In genomic region chr19:40586908-40587307, GRCm38 (mm10) we compare ENCODE assay signal across 9 mouse cellular contexts. TPM values are rescaled to one million over a fixed set of nuclear protein-coding genes. Genes with fewer than 3 reads are reported as not detected.
A peak's percentile ranks its signal among the peaks of the same experiment; 100 is the strongest.
DNase-seq lines count a peak whose midpoint lies in the region; ATAC-seq and TF ChIP-seq lines count a peak whose summit lies in the region.
"Had no signal": no experiment of that assay in that cellular context is flagged by ENCODE, and none has a peak within 500 bp of the region (broad histone marks: within the 10 kb centered on the region; RNA-seq: fewer than 3 reads in every experiment).

No protein-coding gene starts in this region.

- no peak for DNase-seq in kidney, adult 2 months
- no peak for DNase-seq in forebrain, embryonic 14.5 days (ENCODE audit: low spot score)
- DNase-seq in liver, result peak; percentile 34
- DNase-seq in cerebellum, postnatal 36 days, result no peak
- DNase-seq in left cerebral cortex, adult 9 months (ENCODE audit: low spot score in 2 of 2), result no peak
- no peak for DNase-seq in cerebellum, adult 2 months
- DNase-seq: lung, postnatal 10 days had no signal

- H3K9me3 ChIP-seq in kidney, embryonic 16.5 days (ENCODE audit: low read length), result no peaks in the 10 kb centered on the region
- no peaks in the 10 kb centered on the region for H3K9me3 ChIP-seq in forebrain, embryonic 14.5 days (replicated peaks; ENCODE audit: control insufficient read depth, low read length)
- no peaks in the 10 kb centered on the region for H3K9me3 ChIP-seq in neural tube, embryonic 15.5 days (replicated peaks)

- WGBS in kidney, embryonic 16.5 days, result 63% methylated on average over 7 of the region's 7 CpGs
- WGBS in kidney, adult 2 months, result 78% methylated on average over 7 of the region's 7 CpGs
- 65% methylated on average over 7 of the region's 7 CpGs for WGBS in forebrain, embryonic 14.5 days
- WGBS in neural tube, embryonic 15.5 days, result 53% methylated on average over 7 of the region's 7 CpGs
- 74% methylated on average over 7 of the region's 7 CpGs for WGBS in cerebellum, adult 2 months

- H3K4me1 ChIP-seq in kidney, embryonic 16.5 days (ENCODE audit: insufficient read depth, low read length), result peaks cover 9% of the 10 kb centered on the region; the same call in 1 of the 2 replicates
- H3K4me1 ChIP-seq in kidney, adult 2 months (ENCODE audit: control insufficient read depth, insufficient read depth, low read length), result no peaks in the 10 kb centered on the region
- peaks cover 11% of the 10 kb centered on the region for H3K4me1 ChIP-seq in forebrain, embryonic 14.5 days (ENCODE audit: control insufficient read depth, insufficient read depth, low read length)
- H3K4me1 ChIP-seq in neural tube, embryonic 15.5 days, result peaks cover 25% of the 10 kb centered on the region
- H3K4me1 ChIP-seq in cerebellum, adult 2 months (ENCODE audit: control insufficient read depth, insufficient read depth, low read length), result no peaks in the 10 kb centered on the region

- no peak for ATAC-seq in kidney, embryonic 16.5 days (ENCODE audit: low FRiP score, low TSS enrichment)
- no peak for ATAC-seq in forebrain, embryonic 14.5 days
- ATAC-seq in neural tube, embryonic 15.5 days (ENCODE audit: low FRiP score), result no peak

- H3K27ac ChIP-seq in kidney, embryonic 16.5 days (ENCODE audit: low read length), result no peak overlapping the region
- no peak overlapping the region for H3K27ac ChIP-seq in kidney, adult 2 months (ENCODE audit: insufficient read depth, low read depth, low read length)
- H3K27ac ChIP-seq in forebrain, embryonic 14.5 days (ENCODE audit: low read depth, low read length), result no peak overlapping the region
- no peak overlapping the region for H3K27ac ChIP-seq in neural tube, embryonic 15.5 days (replicated peaks)
- no peak overlapping the region for H3K27ac ChIP-seq in cerebellum, adult 2 months (ENCODE audit: insufficient read depth, low read length)

- H3K9ac ChIP-seq in kidney, embryonic 16.5 days (replicated peaks; ENCODE audit: low read length), result no peak overlapping the region
- peak overlapping the region; percentile 82 for H3K9ac ChIP-seq in forebrain, embryonic 14.5 days (ENCODE audit: low read length)
- H3K9ac ChIP-seq in neural tube, embryonic 15.5 days (replicated peaks), result peak overlapping the region; percentile 81; the same call in 1 of the 2 replicates

- peak overlapping the region; percentile 76 for H3K4me2 ChIP-seq in kidney, embryonic 16.5 days (replicated peaks; ENCODE audit: low read depth, low read length)
- peak overlapping the region; percentile 83 for H3K4me2 ChIP-seq in forebrain, embryonic 14.5 days (ENCODE audit: low read length)
- peak overlapping the region; percentile 80 for H3K4me2 ChIP-seq in neural tube, embryonic 15.5 days

- no peak for TF ChIP-seq POLR2A in kidney, adult 2 months (IDR thresholded peaks at IDR 0.05; ENCODE audit: low read depth, low read length)
- TF ChIP-seq POLR2A in cerebellum, adult 2 months (IDR thresholded peaks at IDR 0.05; ENCODE audit: borderline replicate concordance, insufficient read depth, low read length), result no peak

- 0 out of 2 replicates have a peak, but pooled peaks cover 5% of the 10 kb centered on the region for H3K36me3 ChIP-seq in kidney, embryonic 16.5 days (ENCODE audit: insufficient read depth, low read length)
- no peaks in the 10 kb centered on the region for H3K36me3 ChIP-seq in kidney, adult 2 months (ENCODE audit: control insufficient read depth, insufficient read depth, low read length)
- H3K36me3 ChIP-seq in forebrain, embryonic 14.5 days (ENCODE audit: control insufficient read depth, insufficient read depth, low read length), result peaks cover 28% of the 10 kb centered on the region
- H3K36me3 ChIP-seq in neural tube, embryonic 15.5 days, result peaks cover 21% of the 10 kb centered on the region

- H3K27me3 ChIP-seq in kidney, embryonic 16.5 days (ENCODE audit: insufficient read depth, low read length), result no peaks in the 10 kb centered on the region
- no peaks in the 10 kb centered on the region for H3K27me3 ChIP-seq in kidney, adult 2 months (replicated peaks; ENCODE audit: control insufficient read depth, insufficient read depth, low read length)
- H3K27me3 ChIP-seq in forebrain, embryonic 14.5 days (replicated peaks; ENCODE audit: control insufficient read depth, insufficient read depth, low read length), result no peaks in the 10 kb centered on the region
- no peaks in the 10 kb centered on the region for H3K27me3 ChIP-seq in neural tube, embryonic 15.5 days (replicated peaks)
- H3K27me3 ChIP-seq in cerebellum, adult 2 months (ENCODE audit: control insufficient read depth, insufficient read depth, low read length), result no peaks in the 10 kb centered on the region

- no peak overlapping the region; the same call in 1 of the 2 replicates for H3K4me3 ChIP-seq in kidney, embryonic 16.5 days (ENCODE audit: low read length)
- H3K4me3 ChIP-seq in kidney, adult 2 months (ENCODE audit: insufficient read depth, low read depth, low read length), result no peak overlapping the region
- peak overlapping the region; percentile 86 for H3K4me3 ChIP-seq in forebrain, embryonic 14.5 days (ENCODE audit: low read depth, low read length)
- H3K4me3 ChIP-seq in neural tube, embryonic 15.5 days (replicated peaks), result peak overlapping the region; percentile 77
- H3K4me3 ChIP-seq in cerebellum, adult 2 months (replicated peaks; ENCODE audit: insufficient read depth, low read depth, low read length), result no peak overlapping the region

- TF ChIP-seq CTCF in kidney, adult 2 months (conservative IDR thresholded peaks at IDR 0.05; ENCODE audit: insufficient read depth, insufficient read length, low read depth, low read length), result no peak
- no peak for TF ChIP-seq CTCF in cerebellum, adult 2 months (IDR thresholded peaks at IDR 0.05; ENCODE audit: borderline replicate concordance, insufficient read depth, low read depth, low read length)

RNA-seq across cellular contexts. Expression of gene Aldh18a1, which starts 1.4 kb away (rescaled TPM):
- 58.9 and 60.4 TPM in 2 replicates for polyA plus RNA-seq in kidney, embryonic 16.5 days (2015; fragmentation: Nextera tagmentation; extraction: Ambion mirVana)
- polyA plus RNA-seq in kidney, adult 2 months (2012; rRNA removed), result 3.5 and 4.1 TPM in 2 replicates
- 56.3 and 66.1 TPM in 2 replicates for polyA plus RNA-seq in forebrain, embryonic 14.5 days (2014; fragmentation: Nextera tagmentation; extraction: Ambion mirVana)
- polyA plus RNA-seq in neural tube, embryonic 15.5 days (2015; fragmentation: Nextera tagmentation; extraction: Ambion mirVana), result 43.0 and 49.1 TPM in 2 replicates
- 25.3 and 32.2 TPM in 2 replicates for polyA plus RNA-seq in cerebellum, adult 2 months (2012; rRNA removed)

RNA-seq across cellular contexts. Expression of gene Tctn3, which starts 25.1 kb away (rescaled TPM):
- 11.5 and 12.2 TPM in 2 replicates for polyA plus RNA-seq in kidney, embryonic 16.5 days (2015; fragmentation: Nextera tagmentation; extraction: Ambion mirVana)
- polyA plus RNA-seq in kidney, adult 2 months (2012; rRNA removed), result 8.6 and 8.9 TPM in 2 replicates
- 9.3 and 11.5 TPM in 2 replicates for polyA plus RNA-seq in forebrain, embryonic 14.5 days (2014; fragmentation: Nextera tagmentation; extraction: Ambion mirVana)
- 13.7 and 14.8 TPM in 2 replicates for polyA plus RNA-seq in neural tube, embryonic 15.5 days (2015; fragmentation: Nextera tagmentation; extraction: Ambion mirVana)
- polyA plus RNA-seq in cerebellum, adult 2 months (2012; rRNA removed), result 16.4 and 18.9 TPM in 2 replicates

RNA-seq across cellular contexts. Expression of gene Entpd1, which starts 25.3 kb away (rescaled TPM):
- polyA plus RNA-seq in kidney, embryonic 16.5 days (2015; fragmentation: Nextera tagmentation; extraction: Ambion mirVana), result 6.6 and 8.9 TPM in 2 replicates
- polyA plus RNA-seq in kidney, adult 2 months (2012; rRNA removed), result 8.0 and 8.4 TPM in 2 replicates
- polyA plus RNA-seq in forebrain, embryonic 14.5 days (2014; fragmentation: Nextera tagmentation; extraction: Ambion mirVana), result 9.1 and 12.8 TPM in 2 replicates
- 7.0 and 10.4 TPM in 2 replicates for polyA plus RNA-seq in neural tube, embryonic 15.5 days (2015; fragmentation: Nextera tagmentation; extraction: Ambion mirVana)
- polyA plus RNA-seq in cerebellum, adult 2 months (2012; rRNA removed), result 7.5 and 12.0 TPM in 2 replicates

Comparison
In these comparisons a context has a peak if more than half of its experiments do, and no peak if none do; other contexts are left out.
1. H3K4me3 ChIP-seq: peak in forebrain, embryonic 14.5 days (single experiment) and neural tube, embryonic 15.5 days (single experiment); none in kidney, embryonic 16.5 days (single experiment), kidney, adult 2 months (single experiment) and cerebellum, adult 2 months (single experiment).
2. Peak in every context shown above with its lines, with median percentiles within 50 percentile points of each other: H3K4me2 ChIP-seq.